Mouse (Mus musculus) fat pad, adult 2 months (tissue): ENCODE measurements around the gene Wfdc3.
A peak's percentile ranks its signal among the peaks of the same experiment; 100 is the strongest.

ENCODE experiments used
- DNase-seq: peaks from one replicate; pipeline ENCODE4 v3.0.0-alpha.2; 2011; ENCODE audit warnings: low read depth, low spot score; ENCODE audit errors: extremely low read depth

Wfdc3 gene

GRCm38 (mm10) chr2:164776801-164777200 is 31.1 kb upstream of the Wfdc3 start:
- DNase-seq: no peak

GRCm38 (mm10) chr2:164776130-164776529 is 30.4 kb upstream of the Wfdc3 start:
- DNase-seq: no peak

- DNase-seq: no peak
Measured at GRCm38 (mm10) chr2:164773989-164774364, 28.2 kb upstream of the Wfdc3 start.

GRCm38 (mm10) chr2:164773229-164773988 is 27.7 kb upstream of the Wfdc3 start:
- no peak for DNase-seq

- DNase-seq: no peak
Measured at GRCm38 (mm10) chr2:164771123-164771522, 25.4 kb upstream of the Wfdc3 start.

- DNase-seq: no peak
Measured at GRCm38 (mm10) chr2:164770279-164770678, 24.5 kb upstream of the Wfdc3 start.

- peak; percentile 69 for DNase-seq
Measured at GRCm38 (mm10) chr2:164769258-164770037, 23.7 kb upstream of the Wfdc3 start, which contains the start of gene Ube2c. Ube2c (plus strand) TSS chr2:164769898.

GRCm38 (mm10) chr2:164767812-164768540 is 22.2 kb upstream of the Wfdc3 start:
- DNase-seq: no peak

GRCm38 (mm10) chr2:164765841-164766240 is 20.1 kb upstream of the Wfdc3 start:
- no peak for DNase-seq

GRCm38 (mm10) chr2:164762593-164762992 is 16.9 kb upstream of the Wfdc3 start:
- no peak for DNase-seq

- DNase-seq: no peak
Measured at GRCm38 (mm10) chr2:164761971-164762370, 16.2 kb upstream of the Wfdc3 start.

- no peak for DNase-seq
Measured at GRCm38 (mm10) chr2:164761502-164761901, 15.8 kb upstream of the Wfdc3 start.

GRCm38 (mm10) chr2:164760059-164760833 is 14.5 kb upstream of the Wfdc3 start:
- no peak for DNase-seq

- DNase-seq: no peak
Measured at GRCm38 (mm10) chr2:164758692-164759091, 13.0 kb upstream of the Wfdc3 start.

- no peak for DNase-seq
Measured at GRCm38 (mm10) chr2:164757841-164758240, 12.1 kb upstream of the Wfdc3 start.

- no peak for DNase-seq
Measured at GRCm38 (mm10) chr2:164754800-164755199, 9.1 kb upstream of the Wfdc3 start.

- DNase-seq: no peak
Measured at GRCm38 (mm10) chr2:164754105-164754504, 8.4 kb upstream of the Wfdc3 start.

- DNase-seq: no peak
Measured at GRCm38 (mm10) chr2:164752454-164752853, 6.7 kb upstream of the Wfdc3 start.

- no peak for DNase-seq
Measured at GRCm38 (mm10) chr2:164748991-164749390, 3.3 kb upstream of the Wfdc3 start.

- no peak for DNase-seq
Measured at GRCm38 (mm10) chr2:164748191-164748590, 2.5 kb upstream of the Wfdc3 start.

- DNase-seq: no peak
Measured at GRCm38 (mm10) chr2:164746693-164747092, 962 bp upstream of the Wfdc3 start.
